Mouse (Mus musculus) hindbrain, embryonic 14.5 days (tissue): Measurements from ENCODE around the gene Pcid2. TPM values are rescaled to one million over a fixed set of nuclear protein-coding genes. Genes with fewer than 3 reads are reported as not detected.

Experiments
- ATAC-seq: fragments of 200-750 bp; cut with Nextera tagmentation; 2 replicates; pipeline ENCODE4 v1.8.0; 2017; ENCODE audit warnings: moderate number of reproducible peaks, mild to moderate bottlenecking, moderate TSS enrichment, moderate library complexity; ENCODE audit not compliant: low FRiP score
- DNase-seq: peaks from one replicate; pipeline ENCODE4 v3.0.0-alpha.2; 2015; ENCODE audit warnings: low spot score
- H3K27ac ChIP-seq: fragments of 300-500 bp; sonication (generic); 2 replicates; pipeline ENCODE4 v1.5.1; 2014; ENCODE audit warnings: mild to moderate bottlenecking, moderate library complexity
- H3K27me3 ChIP-seq: fragments of 300-500 bp; sonication (generic); 2 replicates; pipeline ENCODE4 v1.6.1; 2014; ENCODE audit warnings: mild to moderate bottlenecking, low read length, mixed read lengths; ENCODE audit not compliant: control insufficient read depth, insufficient read depth
- H3K36me3 ChIP-seq: fragments of 300-500 bp; sonication (generic); replicated peaks from 2 replicates; pipeline ENCODE4 v1.6.1; 2014; ENCODE audit not compliant: control insufficient read depth, insufficient read depth
- H3K4me1 ChIP-seq: fragments of 300-500 bp; sonication (generic); replicated peaks from 2 replicates; pipeline ENCODE4 v1.6.1; 2014; ENCODE audit warnings: antibody characterized with exemption, low read length, mixed read lengths; ENCODE audit not compliant: control insufficient read depth, insufficient read depth
- H3K4me2 ChIP-seq: fragments of 300-500 bp; sonication (generic); replicated peaks from 2 replicates; pipeline ENCODE4 v1.6.1; 2014; ENCODE audit warnings: mild to moderate bottlenecking, moderate library complexity
- H3K4me3 ChIP-seq: fragments of 300-500 bp; sonication (generic); replicated peaks from 2 replicates; pipeline ENCODE4 v1.5.1; 2014; ENCODE audit warnings: mild to moderate bottlenecking, low read length
- H3K9ac ChIP-seq: fragments of 300-500 bp; sonication (generic); 2 replicates; pipeline ENCODE4 v1.6.1; 2014
- H3K9me3 ChIP-seq: fragments of 300-500 bp; sonication (generic); 2 replicates; pipeline ENCODE4 v1.6.1; 2016; ENCODE audit warnings: low read length; ENCODE audit not compliant: control insufficient read depth
- WGBS: fragments of 180-500 bp; shearing (Covaris S2); extraction: QIAGEN DNeasy Blood & Tissue Kit; methylation state at CpG from one replicate; pipeline ENCODE4 v1.1.7; 2014; 5-methylcytosine and 5-hydroxymethylcytosine counted together
- polyA plus RNA-seq: library from polyadenylated mRNA; unstranded; fragments of >200 nt; fragmentation: Nextera tagmentation; extraction: Ambion mirVana; gene quantifications from 2 replicates; pipeline ENCODE4 v1.2.1, GENCODE M21; 2014

The Pcid2 gene
- polyA plus RNA-seq, 1 experiment from 2014 or later = 32.9 TPM

GRCm38 (mm10) chr8:13057351-13057750 is 47.9 kb downstream of the Pcid2 start:
- Histone ChIP-seq H3K4me3 (no peak overlapping the region), H3K36me3 (no peaks in the 10 kb centered on the region), H3K27ac (no peak overlapping the region), H3K27me3 (no peaks in the 10 kb centered on the region), H3K9ac (no peak overlapping the region), H3K4me2 (no peak overlapping the region), H3K4me1 (no peaks in the 10 kb centered on the region), H3K9me3 (no peaks in the 10 kb centered on the region)
- WGBS = 93% methylated on average over 4 of the region's 4 CpGs
- ATAC-seq (no peak), DNase-seq (no peak)

GRCm38 (mm10) chr8:13050550-13050949 is 54.7 kb downstream of the Pcid2 start:
- ATAC-seq (no peak), DNase-seq (no peak)
- Histone ChIP-seq H3K27ac (no peak overlapping the region), H3K27me3 (no peaks in the 10 kb centered on the region), H3K4me2 (no peak overlapping the region), H3K36me3 (no peaks in the 10 kb centered on the region), H3K9ac (no peak overlapping the region), H3K4me3 (no peak overlapping the region), H3K9me3 (peaks cover 13% of the 10 kb centered on the region; the same call in 1 of the 2 replicates), H3K4me1 (no peaks in the 10 kb centered on the region)
- WGBS = 72% methylated on average over 10 of the region's 10 CpGs

- H3K4me2 ChIP-seq = no peak overlapping the region
- H3K36me3 ChIP-seq = no peaks in the 10 kb centered on the region
- no peak overlapping the region for H3K9ac ChIP-seq
- peaks cover 13% of the 10 kb centered on the region; the same call in 1 of the 2 replicates for H3K9me3 ChIP-seq
- no peak for DNase-seq
- H3K27ac ChIP-seq = no peak overlapping the region
- no peak overlapping the region for H3K4me3 ChIP-seq
- H3K27me3 ChIP-seq = no peaks in the 10 kb centered on the region
- ATAC-seq = no peak
- WGBS = 53% methylated on average over 5 of the region's 5 CpGs
- H3K4me1 ChIP-seq = no peaks in the 10 kb centered on the region
Measured at GRCm38 (mm10) chr8:13047652-13048051, 57.6 kb downstream of the Pcid2 start.

GRCm38 (mm10) chr8:13041459-13041858 is 63.8 kb downstream of the Pcid2 start:
- Histone ChIP-seq H3K9ac (no peak overlapping the region), H3K4me2 (no peak overlapping the region), H3K4me1 (no peaks in the 10 kb centered on the region), H3K4me3 (no peak overlapping the region), H3K9me3 (no peaks in the 10 kb centered on the region), H3K27ac (no peak overlapping the region), H3K27me3 (no peaks in the 10 kb centered on the region), H3K36me3 (no peaks in the 10 kb centered on the region)
- WGBS = 90% methylated on average over 4 of the region's 4 CpGs
- DNase-seq = no peak
- no peak for ATAC-seq

- no peak overlapping the region for H3K9ac ChIP-seq
- WGBS = 78% methylated on average over 6 of the region's 6 CpGs
- no peaks in the 10 kb centered on the region for H3K4me1 ChIP-seq
- H3K9me3 ChIP-seq = no peaks in the 10 kb centered on the region
- ATAC-seq (no peak), DNase-seq (no peak)
- H3K4me3 ChIP-seq = no peak overlapping the region
- no peak overlapping the region for H3K4me2 ChIP-seq
- no peak overlapping the region for H3K27ac ChIP-seq
- H3K36me3 ChIP-seq = no peaks in the 10 kb centered on the region
- H3K27me3 ChIP-seq = no peaks in the 10 kb centered on the region
Measured at GRCm38 (mm10) chr8:13039054-13039453, 66.2 kb downstream of the Pcid2 start.

- Histone ChIP-seq H3K27ac (no peak overlapping the region), H3K4me1 (no peaks in the 10 kb centered on the region), H3K4me2 (no peak overlapping the region), H3K4me3 (no peak overlapping the region), H3K27me3 (no peaks in the 10 kb centered on the region), H3K9ac (no peak overlapping the region), H3K36me3 (no peaks in the 10 kb centered on the region), H3K9me3 (no peaks in the 10 kb centered on the region)
- WGBS = 41% methylated on average over 5 of the region's 5 CpGs
- ATAC-seq (no peak), DNase-seq (no peak)
Measured at GRCm38 (mm10) chr8:13037569-13037968, 67.7 kb downstream of the Pcid2 start.

GRCm38 (mm10) chr8:13037015-13037414 is 68.2 kb downstream of the Pcid2 start, which contains the start of gene F10:
TSS of gene F10 (plus strand) at chr8:13037308.
- Histone ChIP-seq H3K4me2 (no peak within 1 kb of the TSS), H3K27ac (no peak within 1 kb of the TSS), H3K9me3 (no peaks in the 10 kb centered on the region), H3K9ac (no peak within 1 kb of the TSS), H3K4me3 (no peak within 1 kb of the TSS), H3K36me3 (no peaks in the 10 kb centered on the region), H3K4me1 (no peaks in the 10 kb centered on the region), H3K27me3 (no peaks in the 10 kb centered on the region)
- no peak for ATAC-seq
- 81% methylated on average over 7 of the region's 7 CpGs for WGBS
- DNase-seq = no peak

GRCm38 (mm10) chr8:13036346-13036812 is 68.9 kb downstream of the Pcid2 start:
- WGBS = 92% methylated on average over 10 of the region's 10 CpGs
- H3K9me3 ChIP-seq = no peaks in the 10 kb centered on the region
- no peaks in the 10 kb centered on the region for H3K27me3 ChIP-seq
- H3K4me1 ChIP-seq = no peaks in the 10 kb centered on the region
- H3K9ac ChIP-seq = no peak overlapping the region
- ATAC-seq (no peak), DNase-seq (no peak)
- no peaks in the 10 kb centered on the region for H3K36me3 ChIP-seq
- no peak overlapping the region for H3K4me2 ChIP-seq
- no peak overlapping the region for H3K4me3 ChIP-seq
- H3K27ac ChIP-seq = no peak overlapping the region

GRCm38 (mm10) chr8:13028482-13028881 is 76.8 kb downstream of the Pcid2 start:
- Histone ChIP-seq H3K4me3 (no peak overlapping the region), H3K27me3 (no peaks in the 10 kb centered on the region), H3K9me3 (no peaks in the 10 kb centered on the region), H3K36me3 (no peaks in the 10 kb centered on the region), H3K4me1 (no peaks in the 10 kb centered on the region), H3K27ac (no peak overlapping the region), H3K4me2 (no peak overlapping the region), H3K9ac (no peak overlapping the region)
- WGBS = 84% methylated on average over 5 of the region's 5 CpGs
- DNase-seq (no peak), ATAC-seq (no peak)

- no peaks in the 10 kb centered on the region for H3K27me3 ChIP-seq
- no peak overlapping the region for H3K27ac ChIP-seq
- no peaks in the 10 kb centered on the region for H3K4me1 ChIP-seq
- H3K4me3 ChIP-seq = no peak overlapping the region
- no peak overlapping the region for H3K9ac ChIP-seq
- no peak overlapping the region for H3K4me2 ChIP-seq
- no peaks in the 10 kb centered on the region for H3K9me3 ChIP-seq
- ATAC-seq = no peak
- WGBS = 86% methylated on average over 5 of the region's 5 CpGs
- no peaks in the 10 kb centered on the region for H3K36me3 ChIP-seq
- no peak for DNase-seq
Measured at GRCm38 (mm10) chr8:13027615-13028014, 77.6 kb downstream of the Pcid2 start.
